Mouse (Mus musculus): ENCODE measurements around the gene Fam110a.

DNA sequence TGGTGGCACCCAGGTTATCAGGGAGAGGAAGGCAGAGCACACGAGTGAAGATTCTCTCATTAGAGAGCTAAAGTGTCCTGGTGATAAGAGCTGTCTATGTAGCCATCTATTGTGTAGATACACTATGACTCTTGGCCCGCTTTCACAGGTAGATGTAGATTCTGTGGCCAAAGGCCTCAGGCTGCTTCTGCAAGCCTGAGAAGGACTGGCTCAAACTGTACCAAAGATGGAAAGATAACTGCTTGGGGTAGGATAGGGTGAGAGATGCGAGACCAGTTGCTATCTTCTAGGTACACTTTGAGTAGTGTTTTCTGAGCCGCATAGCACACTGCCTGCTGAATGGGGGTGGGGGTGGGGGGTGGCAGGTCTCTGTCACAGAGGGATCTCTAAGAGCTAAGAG lies 18.9 kb upstream of the Fam110a start:
- TF ChIP-seq CTCF (IDR thresholded peaks at IDR 0.05), result no peak
- TF ChIP-seq EP300 (IDR thresholded peaks at IDR 0.05), result no peak
